Mouse (Mus musculus) B cell, adult 62 days (primary cell): ENCODE data around the gene Wdr82. TPM values are rescaled to one million over a fixed set of nuclear protein-coding genes. Genes with fewer than 3 reads are reported as not detected.

Experiments
- total RNA-seq: library from RNA; stranded (reverse); gene quantifications from 4 replicates; pipeline ENCODE4 v1.2.4, GENCODE M21; 2023

The Wdr82 gene
- total RNA-seq, result 94.3 to 97.5 TPM (median 95.9 TPM) in 4 replicates

DNA sequence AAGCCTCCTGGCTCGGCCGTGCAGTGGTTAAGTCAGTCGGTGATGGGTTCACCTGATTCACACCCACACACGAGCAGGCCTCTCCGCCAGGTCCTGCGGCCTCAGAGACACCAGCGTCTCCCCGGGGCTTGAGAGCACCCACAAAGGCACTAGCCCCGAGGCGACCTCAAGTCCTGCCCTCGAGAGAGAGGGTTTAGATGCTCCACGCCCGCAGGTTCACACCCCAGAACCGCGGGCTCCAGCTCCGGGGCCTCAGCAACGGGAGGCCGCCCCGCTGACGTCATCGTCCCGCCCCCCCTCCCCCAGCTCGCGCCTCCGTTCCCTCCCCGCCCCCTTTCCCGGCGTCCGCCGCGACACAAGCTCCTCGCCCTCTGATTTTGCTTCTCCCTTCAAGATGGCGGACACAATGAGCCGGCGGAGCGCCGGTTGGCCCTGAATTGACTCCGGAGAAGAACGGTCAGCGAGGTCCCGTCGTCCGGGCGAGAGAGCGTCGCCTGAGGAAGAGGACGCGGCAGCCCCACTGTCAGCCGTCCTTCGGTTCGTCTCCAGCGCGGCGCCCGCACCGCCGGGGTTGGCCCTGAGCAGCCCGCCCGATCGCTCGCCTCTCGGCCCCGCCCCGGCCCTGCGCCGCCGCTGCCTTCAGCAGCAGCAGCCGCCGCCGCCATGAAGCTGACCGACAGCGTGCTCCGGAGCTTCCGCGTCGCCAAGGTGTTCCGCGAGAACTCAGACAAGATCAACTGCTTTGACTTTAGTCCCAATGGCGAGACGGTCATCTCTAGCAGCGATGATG, at the start of gene Wdr82:
Wdr82 (plus strand) TSS at position 373 of the 790 bp plus-strand sequence.

GRCm38 (mm10) chr9:106158037-106158491, 12.7 kb upstream of the Wdr82 start, which contains the start of gene Glyctk:
Gene Glyctk, minus strand, starts transcription at chr9:106158138.

DNA sequence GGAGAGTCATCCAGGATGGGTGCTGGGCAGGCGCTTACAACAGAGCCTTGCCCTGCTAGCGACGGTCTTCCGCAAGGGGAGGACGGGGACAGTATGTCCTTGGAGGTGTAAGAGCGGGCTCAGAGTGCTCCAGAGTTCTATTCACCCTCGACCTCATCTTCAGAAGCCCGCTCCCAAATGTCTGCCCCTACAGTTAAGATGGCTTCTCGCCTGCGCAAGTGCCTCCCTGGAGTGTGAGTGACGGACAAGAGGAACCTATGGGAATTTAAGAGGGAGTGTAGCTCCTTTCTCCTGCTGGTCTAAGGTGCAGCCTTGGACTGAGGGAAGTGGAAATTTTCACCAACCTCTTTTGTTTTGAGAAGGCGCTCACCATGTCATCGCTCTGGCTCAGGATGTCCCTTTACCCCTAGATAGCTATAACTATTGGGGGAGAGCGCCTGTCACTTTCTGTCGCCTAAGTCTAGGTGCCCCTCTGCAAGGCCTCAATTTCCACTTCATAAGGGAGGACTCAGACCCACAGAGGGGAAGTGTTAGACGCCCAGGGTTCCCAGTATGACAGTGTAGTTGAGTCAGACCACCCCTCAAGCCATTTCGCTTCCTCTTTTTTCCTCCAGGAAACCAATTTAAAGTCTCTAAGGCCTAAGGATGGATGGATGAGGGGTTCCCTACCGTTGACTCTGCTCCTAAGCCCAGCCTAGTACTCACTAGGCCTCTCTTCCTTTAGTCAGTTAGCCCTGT, 29.0 kb downstream of the Wdr82 start, which contains the start of gene Ppm1m:
Ppm1m (minus strand) TSS at position 212 of the 738 bp plus-strand sequence.

DNA sequence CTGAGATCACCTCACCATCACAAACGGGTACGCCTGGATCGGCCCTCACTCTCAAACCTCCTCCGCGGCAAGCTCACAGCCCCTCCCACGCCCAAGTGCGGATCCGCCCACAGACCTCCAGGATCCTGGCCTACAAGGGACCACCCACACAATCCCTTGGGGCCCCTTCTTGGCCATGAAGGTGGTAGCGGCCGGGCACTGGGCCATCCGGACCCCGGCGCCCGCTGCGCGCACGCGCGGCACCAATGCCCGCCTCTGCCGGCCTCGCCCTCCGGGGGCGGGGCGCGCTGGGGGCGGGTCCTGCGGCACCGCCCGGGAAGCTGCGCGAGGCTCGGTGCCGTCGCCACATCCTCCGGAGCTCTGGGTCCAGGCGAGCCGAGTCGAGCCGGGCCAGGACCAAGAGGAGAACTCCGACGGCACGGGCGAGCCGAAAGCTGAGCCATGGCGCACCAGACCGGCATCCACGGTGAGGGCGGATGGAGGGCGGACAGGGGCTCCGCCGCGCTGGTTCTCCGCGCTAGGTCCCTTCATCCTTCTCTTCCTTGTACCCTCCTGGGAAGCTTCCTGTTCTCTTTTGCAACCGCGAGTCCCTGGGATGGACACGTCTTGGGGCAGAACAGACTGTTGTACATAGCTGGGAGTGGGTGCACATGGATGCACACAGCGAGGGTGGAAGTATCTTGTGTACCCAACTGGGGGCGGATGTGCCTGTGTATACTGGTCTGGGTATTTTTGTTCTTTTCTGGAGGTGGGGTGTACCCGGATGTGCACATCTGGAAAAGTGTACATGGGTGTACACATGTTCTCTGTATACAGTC, 32.3 kb downstream of the Wdr82 start, which contains the start of gene Twf2:
Twf2 (plus strand) TSS at position 290 of the 818 bp plus-strand sequence.

GRCm38 (mm10) chr9:106222261-106222851, 51.6 kb downstream of the Wdr82 start, which contains the start of gene Tlr9:
Gene Tlr9, plus strand, starts transcription at chr9:106222598.

Other genes with a start within 250 kb of the Wdr82 start
- gene Col6a5, start 210.3 kb upstream of the Wdr82 start, total RNA-seq, result 0.12 to 0.45 TPM (median 0.18 TPM) in 4 replicates
- not detected in 4 replicates for gene Col6a4, start 74.1 kb upstream of the Wdr82 start, total RNA-seq
- gene Glyctk, start 12.8 kb upstream of the Wdr82 start, total RNA-seq, result 7.0 to 10.1 TPM (median 7.3 TPM) in 4 replicates
- gene Ppm1m, start 28.8 kb downstream of the Wdr82 start, total RNA-seq, result 79.2 to 90.7 TPM (median 87.2 TPM) in 4 replicates
- gene Twf2, start 32.2 kb downstream of the Wdr82 start, total RNA-seq, result 64.9 to 72.7 TPM (median 66.8 TPM) in 4 replicates
- gene Tlr9, start 51.7 kb downstream of the Wdr82 start, total RNA-seq, result 142 to 160 TPM (median 155 TPM) in 4 replicates
- gene Alas1, start 77.7 kb downstream of the Wdr82 start, total RNA-seq, result 31.5 to 42.7 TPM (median 40.7 TPM) in 4 replicates
- gene Poc1a, start 110.1 kb downstream of the Wdr82 start, total RNA-seq, result 3.2 to 5.0 TPM (median 3.7 TPM) in 4 replicates
- 27.9 to 31.0 TPM (median 29.5 TPM) in 4 replicates for gene Dusp7, start 197.7 kb downstream of the Wdr82 start, total RNA-seq